Mouse (Mus musculus) E14TG2a.4 (cell line): Measurements from ENCODE around the gene Olfr56.

Experiments
- CTCF ChIP-seq: conservative IDR thresholded peaks from 2 replicates; pipeline ENCODE4 v1.5.1; 2014; ENCODE audit warnings: low read length
- NANOG ChIP-seq: IDR thresholded peaks from 2 replicates; pipeline ENCODE4 v1.6.1; 2014; ENCODE audit warnings: borderline replicate concordance, low read length, mixed read lengths
- POU5F1 ChIP-seq: IDR thresholded peaks from 2 replicates; pipeline ENCODE4 v1.6.1; 2014; ENCODE audit warnings: low read length, borderline replicate concordance

DNA sequence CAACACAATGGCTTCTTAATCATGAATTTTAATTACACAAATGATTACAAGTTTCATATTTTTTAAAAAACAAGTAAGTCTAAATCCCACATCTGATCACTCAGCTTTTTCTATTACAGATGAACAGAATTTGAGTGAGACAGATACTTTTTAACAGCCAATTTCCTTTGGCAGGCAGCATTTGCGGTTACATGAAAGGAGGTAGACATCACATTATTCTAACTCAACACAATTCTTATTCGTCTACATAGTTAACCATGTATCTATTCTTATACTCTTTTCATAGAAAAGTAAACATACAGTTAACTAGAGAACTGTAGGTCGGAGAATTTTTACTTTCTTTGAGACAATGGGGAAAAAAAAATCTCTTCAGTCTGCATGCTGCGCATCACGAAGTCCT is 111.9 kb downstream of the Olfr56 start:
- TF ChIP-seq CTCF (no peak), POU5F1 (no peak), NANOG (no peak)
